Mouse (Mus musculus): ENCODE measurements around the gene Ficd.

Gene Ficd

GRCm38 (mm10) chr5:113730641-113731121 is 4.9 kb upstream of the Ficd start:
- peak; percentile 44 to 59 for DNase-seq

GRCm38 (mm10) chr5:113731174-113731573 is 4.4 kb upstream of the Ficd start:
- peak; percentile 54 for DNase-seq

DNA sequence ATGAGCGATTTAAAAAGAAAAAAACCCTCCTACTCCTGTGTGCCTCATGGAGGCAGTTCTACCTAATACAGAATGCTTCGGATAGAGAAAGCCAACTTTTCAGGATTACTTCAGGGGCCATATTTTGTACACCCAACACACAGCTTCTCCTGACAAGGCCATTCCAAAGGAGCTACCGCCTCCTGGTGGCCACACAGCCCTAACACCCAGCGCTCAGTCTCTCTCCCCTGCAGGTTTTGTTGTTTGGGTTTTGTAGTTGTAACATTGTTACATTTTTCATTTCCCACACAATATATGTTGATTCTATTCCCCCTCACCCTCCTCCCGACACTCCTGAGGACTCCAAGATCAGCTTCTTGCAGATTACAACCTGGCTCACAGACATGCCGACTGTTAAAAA is 3.4 kb upstream of the Ficd start:
- peak; percentile 81 to 90 for DNase-seq

DNA sequence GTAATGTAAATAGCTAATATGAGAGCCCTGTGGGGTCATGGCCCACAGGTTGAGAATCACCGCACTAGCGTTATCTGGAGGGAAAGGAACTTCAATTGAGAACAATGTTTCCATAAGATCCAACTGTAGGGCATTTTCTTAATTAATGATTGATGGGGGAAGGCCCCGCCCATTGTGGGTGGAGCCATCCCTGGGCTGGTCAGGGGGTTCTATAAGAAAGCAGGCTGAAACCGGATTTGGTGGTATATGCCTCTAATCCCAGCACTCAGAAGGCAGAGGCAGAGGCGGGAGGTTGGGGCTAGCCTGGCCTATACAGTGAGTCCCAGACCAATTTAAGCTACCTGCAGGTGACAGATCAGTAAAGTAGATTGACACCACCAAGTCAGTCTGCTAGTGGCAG is 1.2 kb upstream of the Ficd start:
- no peak for DNase-seq

- no peak for DNase-seq
Observed at GRCm38 (mm10) chr5:113735023-113735344, 619 bp upstream of the Ficd start.

GRCm38 (mm10) chr5:113736113-113736502 is 505 bp downstream of the Ficd start:
- no peak for DNase-seq

- peak; percentile 28 to 60 for DNase-seq
Observed at GRCm38 (mm10) chr5:113736522-113737164, 1.0 kb downstream of the Ficd start.

GRCm38 (mm10) chr5:113737607-113738237 is 2.1 kb downstream of the Ficd start:
- DNase-seq: no peak

GRCm38 (mm10) chr5:113747629-113748028 is 12.0 kb downstream of the Ficd start:
- DNase-seq: no peak

- peak; percentile 66 to 76 for DNase-seq
Observed at GRCm38 (mm10) chr5:113748556-113749331, 13.1 kb downstream of the Ficd start.

DNA sequence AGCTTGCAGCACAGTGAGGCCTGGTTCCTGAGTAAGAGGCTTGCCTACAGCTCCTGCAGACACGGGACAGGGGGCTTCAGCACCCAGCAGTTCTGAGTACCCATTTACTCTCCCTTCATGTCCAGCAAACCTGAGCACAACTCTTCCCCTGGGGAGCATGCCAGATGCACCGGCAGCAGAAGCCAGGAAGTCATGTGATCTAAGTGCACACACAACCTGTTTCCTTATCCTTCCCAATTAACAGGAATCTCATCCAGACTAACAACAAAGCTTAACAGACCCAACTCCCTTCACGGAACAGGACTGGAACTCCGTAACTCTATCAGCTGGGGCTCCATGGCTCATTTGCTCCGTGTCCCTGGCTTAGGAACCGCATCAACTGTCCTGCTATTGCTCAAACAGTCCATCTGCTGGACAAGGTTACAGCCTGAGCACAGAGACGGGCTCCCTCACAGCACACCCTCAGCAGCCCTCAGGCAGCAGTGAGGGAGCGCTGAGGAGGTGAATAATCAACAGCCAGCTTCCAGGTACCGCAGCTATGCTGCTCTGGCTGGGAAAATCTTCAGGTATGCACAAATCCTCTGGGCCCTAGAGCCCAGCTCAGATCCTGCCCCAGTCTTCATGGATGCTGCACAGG is 16.0 kb downstream of the Ficd start:
- DNase-seq: peak; percentile 59

GRCm38 (mm10) chr5:113755347-113756030 is 19.9 kb downstream of the Ficd start:
- DNase-seq: no peak

- no peak for DNase-seq
Observed at GRCm38 (mm10) chr5:113761585-113761984, 26.0 kb downstream of the Ficd start.

GRCm38 (mm10) chr5:113764426-113764825 is 28.8 kb downstream of the Ficd start:
- no peak for DNase-seq

GRCm38 (mm10) chr5:113765641-113766526 is 30.3 kb downstream of the Ficd start:
- DNase-seq: no peak

DNA sequence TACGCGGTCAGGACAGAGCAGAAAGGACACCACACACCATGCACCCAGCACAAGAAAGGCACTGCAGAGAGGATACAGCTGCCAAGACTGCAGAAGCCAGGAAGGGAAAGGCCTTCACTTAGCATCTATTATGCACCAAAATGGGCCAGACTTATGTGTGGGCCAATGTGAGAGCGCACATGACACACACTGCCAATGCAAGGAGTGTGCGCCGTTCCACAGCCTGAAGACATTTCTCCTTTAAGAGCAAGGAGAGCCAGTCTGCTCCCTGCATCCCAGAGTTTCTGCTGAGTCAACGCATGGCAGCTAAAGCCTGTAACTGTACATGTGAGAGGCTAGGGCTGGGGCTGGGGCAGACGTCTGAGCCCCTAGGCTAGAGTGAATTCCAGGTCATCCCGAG is 33.2 kb downstream of the Ficd start:
- no peak for DNase-seq

DNA sequence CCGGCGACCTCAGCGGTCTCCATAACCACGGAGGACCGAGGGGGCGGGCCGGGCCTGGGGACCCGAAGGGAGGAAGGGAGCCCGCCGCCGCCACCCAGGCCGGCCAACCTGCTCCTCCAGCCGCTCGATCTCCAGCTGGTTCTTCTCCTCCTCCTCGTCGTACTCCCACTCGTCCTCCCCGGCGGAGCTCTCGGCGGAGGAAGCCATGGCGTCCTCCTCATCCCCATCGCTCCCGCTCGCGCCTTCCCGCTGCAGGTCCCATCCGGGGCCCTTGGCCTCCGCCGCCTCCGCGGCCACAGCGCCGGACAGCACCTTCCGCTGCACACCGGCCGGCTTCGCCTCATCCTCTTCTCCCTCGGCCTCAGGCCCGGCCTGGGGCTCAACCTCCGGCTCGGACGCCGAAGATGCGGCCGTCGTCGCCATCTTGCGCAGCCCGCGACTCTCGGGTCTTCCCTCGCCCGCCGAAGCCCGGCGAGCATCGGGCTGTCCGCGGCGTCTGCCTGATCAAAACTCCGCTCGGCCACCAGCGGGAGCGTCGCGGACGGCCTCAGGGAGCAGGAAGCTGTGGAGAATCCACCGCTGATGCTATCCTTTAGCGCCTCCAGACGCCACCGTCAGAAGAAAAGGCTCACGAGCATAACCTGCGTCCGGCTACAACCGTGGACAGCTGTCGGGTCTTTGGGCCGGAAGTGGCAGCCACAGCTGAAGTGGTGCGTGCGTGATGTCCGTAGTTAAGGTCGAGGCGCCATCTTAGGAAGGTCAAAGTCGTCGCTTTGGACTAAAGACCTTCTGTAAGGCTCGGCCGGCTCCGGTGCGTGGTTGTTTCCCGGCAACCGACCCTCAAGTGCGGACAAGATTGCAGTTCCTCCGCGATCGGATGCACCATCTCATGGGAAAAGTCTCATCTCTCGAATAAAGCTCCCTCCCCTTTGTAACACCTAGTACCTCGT is 35.9 kb downstream of the Ficd start:
- DNase-seq: peak; percentile 88 to 92

- DNase-seq: peak; percentile 95 to 98
Observed at GRCm38 (mm10) chr5:113772450-113772895, 36.9 kb downstream of the Ficd start, which contains the start of the genes Sart3 and Iscu. Gene Sart3, minus strand, starts transcription at chr5:113772510. Gene Iscu, plus strand, starts transcription at chr5:113772748.

GRCm38 (mm10) chr5:113772905-113773519 is 37.4 kb downstream of the Ficd start:
- no peak for DNase-seq

- peak; percentile 86 to 90 for DNase-seq
Observed at GRCm38 (mm10) chr5:113773664-113774063, 38.1 kb downstream of the Ficd start.
